Mouse (Mus musculus) brain, embryonic 14.5 days (tissue): Measurements from ENCODE around the gene Serpina3a.

ENCODE experiments used
- CTCF ChIP-seq: fragments of 200-500 bp; IDR thresholded peaks from 2 replicates; pipeline ENCODE4 v1.5.1; 2012; ENCODE audit warnings: inconsistent platforms, mild to moderate bottlenecking, moderate library complexity, borderline replicate concordance; ENCODE audit not compliant: insufficient read depth, insufficient read length; ENCODE audit errors: extremely low read depth
- POLR2A ChIP-seq: fragments of 200-500 bp; IDR thresholded peaks from 2 replicates; pipeline ENCODE4 v1.6.1; 2012; ENCODE audit warnings: mild to moderate bottlenecking, inconsistent platforms, borderline replicate concordance; ENCODE audit not compliant: poor library complexity, insufficient read depth, insufficient read length, severe bottlenecking; ENCODE audit errors: extremely low read depth

- no peak for TF ChIP-seq CTCF
- no peak for TF ChIP-seq POLR2A
Measured at GRCm38 (mm10) chr12:104123996-104124395, 11.5 kb downstream of the Serpina3a start.
